Mouse (Mus musculus) spleen, postnatal 4 days (tissue): Measurements from ENCODE around the gene Mmp9.
A peak's percentile ranks its signal among the peaks of the same experiment; 100 is the strongest.

Experiments used
- DNase-seq, 2 experiments: peaks; one replicate each; pipeline ENCODE4 v3.0.0; 2022; ENCODE audit warnings: low spot score in 2 of 2

Mmp9 gene

GRCm38 (mm10) chr2:164940140-164940830 lies at the start of gene Mmp9:
TSS of gene Mmp9 (plus strand) at chr2:164940780.
- DNase-seq: no peak

- no peak for DNase-seq
Observed at GRCm38 (mm10) chr2:164891056-164891834, 49.3 kb upstream of the Mmp9 start.

- no peak for DNase-seq
Observed at GRCm38 (mm10) chr2:164891908-164892695, 48.5 kb upstream of the Mmp9 start.

- no peak for DNase-seq
Observed at GRCm38 (mm10) chr2:164892696-164893216, 47.8 kb upstream of the Mmp9 start.

- DNase-seq: no peak
Observed at GRCm38 (mm10) chr2:164894048-164894447, 46.5 kb upstream of the Mmp9 start.

- no peak for DNase-seq
Observed at GRCm38 (mm10) chr2:164894644-164895043, 45.9 kb upstream of the Mmp9 start.

- no peak for DNase-seq
Observed at GRCm38 (mm10) chr2:164895885-164896284, 44.7 kb upstream of the Mmp9 start.

- DNase-seq: no peak
Observed at GRCm38 (mm10) chr2:164898008-164898407, 42.6 kb upstream of the Mmp9 start.

- DNase-seq: no peak
Observed at GRCm38 (mm10) chr2:164899034-164899433, 41.5 kb upstream of the Mmp9 start.

GRCm38 (mm10) chr2:164899723-164900459 lies 40.7 kb upstream of the Mmp9 start:
- no peak for DNase-seq

GRCm38 (mm10) chr2:164901380-164901779 lies 39.2 kb upstream of the Mmp9 start:
- no peak for DNase-seq

- no peak for DNase-seq
Observed at GRCm38 (mm10) chr2:164903496-164903895, 37.1 kb upstream of the Mmp9 start.

GRCm38 (mm10) chr2:164906071-164906470 lies 34.5 kb upstream of the Mmp9 start:
- no peak for DNase-seq

GRCm38 (mm10) chr2:164907511-164907910 lies 33.1 kb upstream of the Mmp9 start:
- DNase-seq: no peak

- DNase-seq: no peak
Observed at GRCm38 (mm10) chr2:164908011-164908410, 32.6 kb upstream of the Mmp9 start.

GRCm38 (mm10) chr2:164909100-164909499 lies 31.5 kb upstream of the Mmp9 start:
- DNase-seq: no peak

GRCm38 (mm10) chr2:164909542-164909941 lies 31.0 kb upstream of the Mmp9 start:
- DNase-seq: peak in 1 of 2 experiments; percentile 60

GRCm38 (mm10) chr2:164910360-164911061 lies 30.1 kb upstream of the Mmp9 start:
- peak in 1 of 2 experiments; percentile 53 for DNase-seq

- peak; percentile 93 to 97 for DNase-seq
Observed at GRCm38 (mm10) chr2:164911086-164912048, 29.2 kb upstream of the Mmp9 start, which contains the start of gene Zfp335. TSS of gene Zfp335 (minus strand) at chr2:164911757.
